Mouse (Mus musculus) B cell, adult 62 days (primary cell): ENCODE data around the gene 4933403O08Rik. TPM values are rescaled to one million over a fixed set of nuclear protein-coding genes. Genes with fewer than 3 reads are reported as not detected.

Source experiments
- total RNA-seq: library from RNA; stranded (reverse); gene quantifications from 4 replicates; pipeline ENCODE4 v1.2.4, GENCODE M21; 2023

The 4933403O08Rik gene
- total RNA-seq, result not detected in 4 replicates

GRCm38 (mm10) chrX:112238749-112239148 lies at the start of gene 4933403O08Rik:
TSS of gene 4933403O08Rik (plus strand) at chrX:112239049.

Other genes with a start within 250 kb of the 4933403O08Rik start
- gene Tex16, start 228.0 kb upstream of the 4933403O08Rik start, total RNA-seq, result not detected in 4 replicates
- 11.3 to 19.6 TPM (median 17.2 TPM) in 4 replicates for gene Apool, start 72.3 kb downstream of the 4933403O08Rik start, total RNA-seq
- not detected in 4 replicates for gene Satl1, start 167.7 kb downstream of the 4933403O08Rik start, total RNA-seq